Mouse (Mus musculus) kidney, embryonic 14.5 days (tissue): Measurements from ENCODE around the gene Mafg. TPM values are rescaled to one million over a fixed set of nuclear protein-coding genes. Genes with fewer than 3 reads are reported as not detected.

Experiments used
- ATAC-seq: fragments of 200-750 bp; cut with Nextera tagmentation; 2 replicates; pipeline ENCODE4 v1.8.0; 2017; ENCODE audit warnings: moderate number of reproducible peaks, mild to moderate bottlenecking, moderate TSS enrichment, moderate library complexity; ENCODE audit not compliant: low FRiP score, low TSS enrichment
- H3K27ac ChIP-seq: fragments of 300-500 bp; sonication (generic); 2 replicates; pipeline ENCODE4 v1.5.1; 2014; ENCODE audit warnings: low read depth, mild to moderate bottlenecking, low read length, moderate library complexity, mixed read lengths
- H3K27me3 ChIP-seq: fragments of 300-500 bp; sonication (generic); 2 replicates; pipeline ENCODE4 v1.6.1; 2014; ENCODE audit warnings: mild to moderate bottlenecking, low read length; ENCODE audit not compliant: control insufficient read depth, insufficient read depth
- H3K36me3 ChIP-seq: fragments of 300-500 bp; sonication (generic); 2 replicates; pipeline ENCODE4 v1.6.1; 2014; ENCODE audit warnings: low read length, mixed read lengths; ENCODE audit not compliant: control insufficient read depth, insufficient read depth
- H3K4me1 ChIP-seq: fragments of 300-500 bp; sonication (generic); 2 replicates; pipeline ENCODE4 v1.6.1; 2014; ENCODE audit warnings: low read length, mixed read lengths; ENCODE audit not compliant: control insufficient read depth, insufficient read depth
- H3K4me2 ChIP-seq: fragments of 300-500 bp; sonication (generic); replicated peaks from 2 replicates; pipeline ENCODE4 v1.6.1; 2014; ENCODE audit warnings: low read depth, mild to moderate bottlenecking, low read length
- H3K4me3 ChIP-seq: fragments of 300-500 bp; sonication (generic); 2 replicates; pipeline ENCODE4 v1.5.1; 2014; ENCODE audit warnings: mild to moderate bottlenecking, low read length
- H3K9ac ChIP-seq: fragments of 300-500 bp; sonication (generic); 2 replicates; pipeline ENCODE4 v1.6.1; 2014; ENCODE audit warnings: low read depth, mild to moderate bottlenecking, low read length, moderate library complexity
- H3K9me3 ChIP-seq: fragments of 300-500 bp; sonication (generic); 2 replicates; pipeline ENCODE4 v1.6.1; 2016; ENCODE audit warnings: low read length; ENCODE audit not compliant: control insufficient read depth
- WGBS: fragments of 180-500 bp; shearing (Covaris S2); extraction: QIAGEN DNeasy Blood & Tissue Kit; methylation state at CpG from one replicate; pipeline ENCODE4 v1.1.7; 2014; 5-methylcytosine and 5-hydroxymethylcytosine counted together
- polyA plus RNA-seq: library from polyadenylated mRNA; unstranded; fragments of >200 nt; fragmentation: Nextera tagmentation; extraction: Ambion mirVana; gene quantifications from 2 replicates; pipeline ENCODE4 v1.2.1, GENCODE M21; 2014

Gene Mafg
- polyA plus RNA-seq, 1 experiment from 2014 or later: 27.9 TPM

DNA sequence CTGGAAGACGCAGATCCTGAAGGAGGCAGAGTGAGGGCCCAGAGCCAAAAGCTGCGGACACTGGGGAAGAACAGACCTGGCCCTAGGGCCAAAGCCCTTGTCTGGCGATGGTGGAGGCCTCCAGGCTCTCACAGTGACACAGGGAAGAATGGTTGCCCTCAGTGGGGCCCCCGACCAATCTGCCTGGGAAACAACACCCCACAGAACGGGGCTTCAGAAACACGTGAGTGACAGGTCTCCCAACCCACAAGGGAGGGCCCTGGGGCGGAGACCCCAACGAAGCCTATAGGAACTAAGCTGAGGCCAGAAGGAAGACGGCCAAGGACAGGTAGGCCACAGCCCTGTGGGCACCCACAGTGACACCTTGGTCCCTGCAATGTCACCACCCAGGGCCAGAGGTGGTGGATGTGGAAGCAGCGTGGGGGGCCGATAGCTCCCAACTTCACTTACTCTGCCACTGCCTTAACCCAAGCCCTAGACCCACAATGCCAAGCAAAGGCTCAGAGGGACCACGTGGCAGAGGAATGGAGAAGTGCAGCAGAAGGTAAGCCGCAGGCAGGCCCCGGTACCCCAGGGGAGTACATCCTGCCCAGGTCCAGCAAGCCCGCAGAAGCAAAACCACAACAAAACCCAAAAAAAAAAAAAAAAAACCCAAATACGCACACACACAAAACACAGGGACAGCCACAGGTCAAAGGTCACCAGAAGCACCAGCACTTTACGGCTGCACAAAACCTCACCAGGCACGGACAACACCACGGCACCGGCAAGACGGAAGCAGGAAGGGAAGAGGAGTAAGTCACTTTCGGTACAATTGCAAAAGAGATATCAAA lies 5.7 kb downstream of the Mafg start:
- H3K9me3 ChIP-seq: no peaks in the 10 kb centered on the region
- no peak overlapping the region for H3K4me3 ChIP-seq
- 84% methylated on average over 22 of the region's 22 CpGs for WGBS
- peaks cover 41% of the 10 kb centered on the region for H3K4me1 ChIP-seq
- no peak overlapping the region for H3K9ac ChIP-seq
- no peaks in the 10 kb centered on the region for H3K27me3 ChIP-seq
- no peak overlapping the region for H3K4me2 ChIP-seq
- H3K27ac ChIP-seq: no peak overlapping the region
- H3K36me3 ChIP-seq: peaks cover 34% of the 10 kb centered on the region
- no peak for ATAC-seq

DNA sequence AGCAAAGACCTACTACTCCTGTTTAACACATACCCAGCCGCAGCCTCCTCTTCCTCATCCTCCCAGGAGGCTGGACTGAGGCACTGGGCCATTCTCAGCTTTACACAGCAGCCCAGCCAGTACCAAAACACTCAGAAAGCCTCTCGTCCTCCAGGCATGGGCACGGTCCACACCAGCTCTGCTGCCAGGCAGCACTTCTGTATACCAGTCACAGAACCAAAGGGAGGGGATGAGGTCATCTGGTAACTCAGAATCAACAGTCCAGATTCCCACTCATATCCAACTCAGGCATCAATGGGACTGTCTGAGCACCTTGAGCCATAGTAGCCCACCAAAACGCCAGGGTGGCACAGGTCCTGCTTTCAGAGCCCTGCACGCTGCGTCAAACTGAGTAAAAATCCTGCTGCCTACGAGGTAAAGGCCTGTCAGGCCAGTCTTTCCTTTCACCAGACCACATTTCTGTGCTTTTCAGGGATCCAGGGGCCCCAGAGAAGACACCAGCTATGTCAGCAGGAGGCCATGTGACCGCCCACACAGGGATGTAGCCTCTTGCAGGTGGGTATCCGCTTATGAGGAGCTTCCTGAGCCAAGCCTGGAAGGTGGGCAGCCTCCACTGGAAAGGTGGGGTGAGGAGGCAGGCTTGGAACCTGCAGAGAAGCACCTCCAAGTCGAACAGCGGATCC lies 6.5 kb downstream of the Mafg start:
- H3K27me3 ChIP-seq: no peaks in the 10 kb centered on the region
- H3K9ac ChIP-seq: no peak overlapping the region; the same call in 1 of the 2 replicates
- no peak overlapping the region for H3K4me3 ChIP-seq
- H3K4me2 ChIP-seq: no peak overlapping the region
- no peak overlapping the region for H3K27ac ChIP-seq
- peaks cover 39% of the 10 kb centered on the region for H3K36me3 ChIP-seq
- no peak for ATAC-seq
- H3K9me3 ChIP-seq: no peaks in the 10 kb centered on the region
- peaks cover 36% of the 10 kb centered on the region for H3K4me1 ChIP-seq
- WGBS: 91% methylated on average over 11 of the region's 11 CpGs

DNA sequence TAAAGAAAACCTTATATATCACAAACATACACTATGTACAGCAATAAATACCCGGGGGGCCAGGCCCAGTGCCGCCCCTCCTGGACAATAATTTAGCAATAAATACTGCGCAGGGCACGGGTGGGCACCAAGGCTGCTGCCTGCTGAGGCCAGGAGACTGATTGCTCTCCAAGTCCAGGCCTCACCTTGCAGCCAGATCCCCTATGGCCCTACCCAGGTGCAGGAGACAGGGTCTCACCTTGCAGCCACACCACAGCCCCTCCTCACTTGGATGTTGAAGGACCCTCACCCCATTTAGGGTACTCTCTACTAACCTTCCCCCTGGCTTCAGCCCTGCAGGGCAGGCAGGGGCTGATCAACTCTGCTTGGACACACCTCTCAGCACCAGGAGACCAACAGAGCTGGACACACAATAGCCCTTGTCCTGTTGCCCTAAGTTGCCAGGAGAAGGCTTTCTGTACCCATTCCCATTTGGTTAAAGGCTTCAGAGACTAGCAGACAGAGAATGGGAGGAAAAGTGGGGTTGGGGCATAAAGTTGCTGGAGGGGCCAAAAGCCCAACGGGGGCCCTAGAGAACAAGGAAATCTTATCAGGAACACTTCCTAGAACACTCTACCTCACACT lies 8.1 kb downstream of the Mafg start, which contains the start of gene Sirt7:
TSS of gene Sirt7 (minus strand) at position 89 of the 624 bp plus-strand sequence.
- 14% methylated on average over 5 of the region's 5 CpGs for WGBS
- peak; percentile 22; the same call in 1 of the 2 replicates for ATAC-seq
- Histone ChIP-seq H3K4me2 (peak within 1 kb of the TSS; percentile 94), H3K9ac (peak within 1 kb of the TSS; percentile 79), H3K27ac (peak within 1 kb of the TSS; percentile 73; the same call in 1 of the 2 replicates), H3K9me3 (no peaks in the 10 kb centered on the region), H3K4me3 (peak within 1 kb of the TSS; percentile 97), H3K36me3 (peaks cover 54% of the 10 kb centered on the region), H3K4me1 (peaks cover 20% of the 10 kb centered on the region), H3K27me3 (no peaks in the 10 kb centered on the region)

DNA sequence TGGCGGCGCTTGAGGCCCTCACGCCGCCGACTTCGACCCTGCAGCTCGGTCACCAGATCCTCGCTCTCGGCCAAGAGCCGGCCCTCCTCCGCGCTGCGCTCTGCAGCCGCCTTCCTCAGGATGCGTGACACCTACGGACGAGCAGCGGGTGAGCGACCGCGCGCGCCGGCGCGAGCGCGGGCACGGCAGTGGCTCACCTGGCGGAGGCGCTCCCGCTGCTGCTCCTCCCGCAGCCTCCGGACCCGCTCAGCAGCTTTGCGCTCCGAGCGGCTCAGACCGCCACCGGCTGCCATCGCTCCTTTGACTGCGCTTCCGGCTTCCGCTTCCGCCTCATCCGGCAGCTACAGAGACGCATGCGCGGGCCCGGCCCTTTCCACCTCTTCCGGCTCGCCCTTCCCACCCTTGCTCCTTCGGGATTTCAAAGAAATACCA lies 8.7 kb downstream of the Mafg start:
- peak; percentile 73 for ATAC-seq
- under 1% methylated on average over 47 of the region's 53 CpGs for WGBS
- peaks cover 60% of the 10 kb centered on the region for H3K36me3 ChIP-seq

DNA sequence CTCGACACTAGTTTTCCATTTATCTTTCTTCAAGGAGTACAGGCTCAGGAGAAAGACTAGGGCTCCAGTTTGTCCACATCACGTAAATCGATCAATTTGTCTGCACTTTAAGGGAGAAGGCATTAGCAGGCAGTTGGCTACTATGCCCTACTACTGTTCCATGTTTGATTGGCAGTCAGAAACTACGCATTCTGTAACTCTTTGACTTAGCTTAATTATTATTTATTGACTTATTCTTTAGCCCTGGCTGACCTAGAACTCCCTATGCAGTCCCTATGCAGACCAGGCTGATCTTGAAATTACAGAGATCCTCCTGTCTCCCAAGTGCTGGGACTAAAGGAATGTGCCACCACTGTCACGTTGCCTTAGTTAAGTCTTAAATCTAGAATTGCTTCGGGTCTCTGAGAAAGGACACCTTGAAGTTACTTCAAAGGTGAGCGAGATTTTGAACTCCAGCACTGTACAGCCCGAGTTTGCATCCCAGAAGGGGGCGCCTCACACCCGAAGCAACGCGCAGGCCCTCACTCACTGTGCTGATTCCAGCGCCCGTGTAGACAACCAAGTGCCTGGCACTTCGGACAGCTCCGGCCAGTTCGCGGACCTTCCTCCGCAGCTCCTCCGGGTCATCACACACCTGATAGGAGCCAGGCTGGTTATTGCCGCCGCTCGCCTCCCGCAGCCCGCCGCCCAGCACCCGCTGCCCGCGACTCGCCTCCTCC lies 9.3 kb downstream of the Mafg start:
- 13% methylated on average over 30 of the region's 30 CpGs for WGBS

More for the DNA sequence above, 8.7 kb downstream of the Mafg start:
- Histone ChIP-seq H3K9ac (peak overlapping the region; percentile 79), H3K27ac (peak overlapping the region; percentile 73; the same call in 1 of the 2 replicates), H3K4me2 (peak overlapping the region; percentile 94), H3K27me3 (no peaks in the 10 kb centered on the region), H3K9me3 (no peaks in the 10 kb centered on the region), H3K4me3 (peak overlapping the region; percentile 97), H3K4me1 (peaks cover 14% of the 10 kb centered on the region)

DNA sequence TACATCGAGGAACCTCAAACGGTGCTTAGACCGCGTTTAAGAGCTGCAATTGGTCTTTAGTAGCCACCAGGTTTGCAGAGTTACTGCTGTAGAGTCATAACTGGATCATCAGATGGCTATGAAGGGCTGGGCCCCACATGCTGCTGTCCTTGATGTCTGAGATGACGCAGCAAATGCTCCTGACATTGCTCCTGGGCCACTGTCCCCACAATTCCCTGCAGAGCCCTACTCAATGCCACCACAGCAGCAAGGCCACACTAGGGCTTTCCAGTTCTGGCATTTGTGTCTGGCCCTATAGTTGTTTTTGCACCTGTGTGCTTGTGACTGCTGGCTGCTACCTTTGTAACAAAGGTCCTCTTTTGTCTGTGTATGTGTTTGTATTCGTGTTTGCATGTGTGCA lies 10.6 kb downstream of the Mafg start:
- no peaks in the 10 kb centered on the region for H3K27me3 ChIP-seq
- 93% methylated on average over 6 of the region's 6 CpGs for WGBS
- no peak overlapping the region for H3K4me2 ChIP-seq
- no peaks in the 10 kb centered on the region for H3K9me3 ChIP-seq
- no peak overlapping the region for H3K9ac ChIP-seq
- no peak overlapping the region for H3K27ac ChIP-seq
- H3K4me1 ChIP-seq: peaks cover 11% of the 10 kb centered on the region
- ATAC-seq: no peak
- peaks cover 56% of the 10 kb centered on the region for H3K36me3 ChIP-seq
- H3K4me3 ChIP-seq: no peak overlapping the region

More for the DNA sequence above, 9.3 kb downstream of the Mafg start:
- Histone ChIP-seq H3K4me3 (peak overlapping the region; percentile 97), H3K27ac (peak overlapping the region; percentile 73; the same call in 1 of the 2 replicates), H3K4me1 (peaks cover 11% of the 10 kb centered on the region), H3K9ac (peak overlapping the region; percentile 79), H3K27me3 (no peaks in the 10 kb centered on the region), H3K36me3 (peaks cover 56% of the 10 kb centered on the region), H3K9me3 (no peaks in the 10 kb centered on the region), H3K4me2 (peak overlapping the region; percentile 94)
- peak; percentile 73 for ATAC-seq

DNA sequence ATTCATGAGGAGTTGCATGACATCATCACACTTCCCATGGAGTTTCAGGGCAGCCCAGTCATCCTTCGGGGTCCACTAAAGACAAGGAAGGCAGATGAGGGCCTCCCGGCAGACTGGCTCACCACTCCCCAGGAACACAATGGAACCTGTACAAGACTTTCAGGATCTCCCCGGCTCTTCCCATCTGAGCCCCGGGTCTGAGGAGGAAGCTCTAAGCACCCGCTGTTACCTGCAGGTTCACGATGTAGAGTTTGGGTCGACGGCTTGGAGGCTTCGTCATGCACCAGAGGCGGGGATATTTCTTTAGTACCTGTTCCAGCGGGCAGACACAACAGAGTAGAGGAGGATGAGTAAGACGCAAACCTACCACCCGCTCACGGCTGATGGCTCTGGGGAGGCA lies 13.2 kb downstream of the Mafg start:
- H3K36me3 ChIP-seq: peaks cover 46% of the 10 kb centered on the region
- no peak overlapping the region for H3K4me3 ChIP-seq
- ATAC-seq: no peak
- no peaks in the 10 kb centered on the region for H3K9me3 ChIP-seq
- no peak overlapping the region for H3K27ac ChIP-seq
- 92% methylated on average over 14 of the region's 14 CpGs for WGBS
- H3K4me2 ChIP-seq: no peak overlapping the region
- no peaks in the 10 kb centered on the region for H3K27me3 ChIP-seq
- peaks cover 18% of the 10 kb centered on the region for H3K4me1 ChIP-seq
- no peak overlapping the region for H3K9ac ChIP-seq
